Mouse (Mus musculus): Measurements from ENCODE around the gene Scgb1b2.

The Scgb1b2 gene

DNA sequence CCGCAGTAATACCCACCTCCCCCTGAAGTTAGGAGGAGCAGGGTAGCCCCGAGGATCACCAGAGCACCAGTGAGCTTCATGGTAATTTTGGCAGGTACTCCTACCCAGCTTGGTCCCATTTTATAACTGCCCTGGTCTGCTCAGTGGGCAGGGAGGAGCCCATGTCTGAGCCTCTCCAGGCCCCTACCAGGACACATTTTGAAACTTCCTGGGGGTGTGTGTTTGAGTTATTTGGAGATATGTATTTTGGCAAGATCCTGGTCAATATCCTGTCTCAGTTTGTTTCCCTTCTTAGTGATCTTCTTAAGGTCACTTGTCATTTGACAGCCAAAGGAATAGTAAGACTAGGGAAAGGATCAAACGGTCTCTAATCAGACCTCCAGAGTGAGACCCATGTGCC, at the start of gene Scgb1b2:
Gene Scgb1b2 (minus strand): TSS at position 101 of the 400 bp plus-strand sequence.
- no peak for DNase-seq

DNA sequence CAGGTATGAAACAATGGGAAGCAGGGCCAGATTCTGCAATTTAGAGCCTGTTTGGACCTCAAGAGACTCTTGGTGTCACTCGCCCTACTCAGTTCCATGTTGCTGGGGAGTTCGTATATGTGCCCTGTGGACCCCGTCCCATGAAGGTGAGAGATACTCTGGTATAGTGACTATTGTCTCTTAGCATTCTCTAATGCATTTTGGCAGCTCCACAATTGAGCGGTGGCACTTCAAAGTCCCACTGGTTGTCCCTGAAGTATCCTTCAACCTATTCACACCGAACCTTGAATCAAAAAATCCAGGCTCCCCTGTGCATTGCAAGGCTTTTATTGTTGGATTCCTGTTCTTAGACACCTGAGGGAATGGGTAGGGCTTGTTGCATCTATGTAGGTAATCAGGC, 1.4 kb downstream of the Scgb1b2 start, which contains the start of gene Scgb2b2:
Gene Scgb2b2 (plus strand): TSS at position 301 of the 400 bp plus-strand sequence.
- no peak for DNase-seq
